Mouse (Mus musculus): Measurements from ENCODE around the gene Il9. TPM values are rescaled to one million over a fixed set of nuclear protein-coding genes. Genes with fewer than 3 reads are reported as not detected.

Gene Il9
- polyA plus RNA-seq, 1 experiment from 2014 or later = not detected

DNA sequence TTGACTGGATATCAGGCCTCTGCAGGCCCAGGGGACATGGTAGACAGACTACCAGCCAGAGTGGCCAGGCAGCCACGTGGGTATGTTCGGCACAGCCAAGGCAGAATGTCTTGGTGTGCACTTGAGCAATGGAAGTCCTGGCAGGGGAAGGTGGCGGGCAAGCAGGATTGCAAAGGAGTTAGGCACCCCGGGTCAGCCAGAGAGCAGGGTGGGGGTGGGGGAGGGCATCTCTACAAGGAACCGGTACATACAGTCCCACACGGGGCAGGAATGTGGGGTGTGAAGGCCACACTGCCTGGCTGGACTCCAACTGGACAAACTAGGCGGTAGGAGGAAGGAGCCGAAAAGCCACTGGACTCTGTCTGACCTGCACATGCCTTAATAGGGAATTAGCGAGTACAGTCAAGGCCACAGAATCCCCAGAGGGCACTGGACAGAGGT lies 47.7 kb downstream of the Il9 start:
- no peak for ATAC-seq (replicated peaks; ENCODE audit: insufficient number of reproducible peaks, low FRiP score, low TSS enrichment, low read depth)
- H3K4me2 ChIP-seq (ENCODE audit: low read depth, low read length) = no peak overlapping the region
- peaks cover 28% of the 10 kb centered on the region for H3K27me3 ChIP-seq (ENCODE audit: control insufficient read depth, insufficient read depth, low read length)
- no peaks in the 10 kb centered on the region for H3K36me3 ChIP-seq (replicated peaks; ENCODE audit: control insufficient read depth, insufficient read depth, low read depth, low read length)
- peaks cover 6% of the 10 kb centered on the region for H3K4me1 ChIP-seq (ENCODE audit: control insufficient read depth, insufficient read depth, low read length)
- H3K4me3 ChIP-seq (ENCODE audit: low read depth, low read length) = no peak overlapping the region
- no peaks in the 10 kb centered on the region for H3K9me3 ChIP-seq (replicated peaks; ENCODE audit: control insufficient read depth, low read length)
- 72% methylated on average over 9 of the region's 9 CpGs for WGBS
- DNase-seq (ENCODE audit: low spot score) = no peak
- H3K27ac ChIP-seq (replicated peaks; ENCODE audit: low read depth, low read length) = no peak overlapping the region
- H3K9ac ChIP-seq (replicated peaks; ENCODE audit: low read length) = no peak overlapping the region

DNA sequence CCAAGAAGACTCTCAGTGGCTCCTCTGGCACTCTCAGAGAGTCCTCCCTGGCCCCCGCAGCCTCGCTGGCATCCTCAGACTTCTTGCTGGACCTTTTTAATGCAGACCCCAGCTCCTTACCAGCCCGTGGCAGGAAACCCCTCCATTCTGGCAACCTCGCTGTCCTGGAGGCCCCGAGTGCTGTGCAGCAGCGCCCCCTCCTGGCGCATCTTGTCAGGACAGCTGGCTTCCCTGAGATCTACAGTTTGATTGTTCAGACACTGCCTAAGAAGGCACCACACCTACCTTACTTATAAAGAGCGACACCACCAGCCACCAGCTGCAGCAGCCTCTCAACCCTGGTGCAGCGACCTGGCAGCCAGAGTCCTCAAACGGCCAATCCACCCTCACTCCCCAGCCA lies 48.6 kb downstream of the Il9 start:
- Histone ChIP-seq H3K9me3 (replicated peaks; ENCODE audit: control insufficient read depth, low read length) (no peaks in the 10 kb centered on the region), H3K9ac (replicated peaks; ENCODE audit: low read length) (no peak overlapping the region), H3K4me2 (ENCODE audit: low read depth, low read length) (no peak overlapping the region), H3K27ac (replicated peaks; ENCODE audit: low read depth, low read length) (no peak overlapping the region), H3K4me3 (ENCODE audit: low read depth, low read length) (no peak overlapping the region), H3K27me3 (ENCODE audit: control insufficient read depth, insufficient read depth, low read length) (peaks cover 19% of the 10 kb centered on the region), H3K4me1 (ENCODE audit: control insufficient read depth, insufficient read depth, low read length) (peaks cover 2% of the 10 kb centered on the region), H3K36me3 (replicated peaks; ENCODE audit: control insufficient read depth, insufficient read depth, low read depth, low read length) (no peaks in the 10 kb centered on the region)
- peak; percentile 87 for DNase-seq (ENCODE audit: low spot score)
- ATAC-seq (replicated peaks; ENCODE audit: insufficient number of reproducible peaks, low FRiP score, low TSS enrichment, low read depth) = no peak
- 15% methylated on average over 10 of the region's 10 CpGs for WGBS

DNA sequence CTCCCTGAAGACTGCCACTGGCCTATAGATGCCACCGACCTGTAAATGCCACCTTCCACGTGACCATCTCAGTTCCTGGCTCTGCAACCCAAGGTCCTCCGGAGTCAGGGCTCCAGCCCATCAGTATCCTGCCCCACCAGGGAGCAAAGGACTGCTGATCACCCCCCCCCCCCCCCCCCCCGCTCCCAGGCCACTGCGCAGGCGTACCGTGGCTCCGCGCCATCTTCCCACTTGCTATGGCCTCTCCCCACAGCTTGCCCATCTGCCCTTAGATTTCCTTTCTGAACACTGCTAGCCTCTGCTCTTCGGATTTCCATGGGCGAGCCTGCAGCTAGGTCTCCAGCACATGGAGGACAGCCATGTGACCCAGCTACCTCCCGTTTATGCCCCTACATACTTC lies 49.5 kb downstream of the Il9 start:
- WGBS = 76% methylated on average over 6 of the region's 12 CpGs

More for the DNA sequence above, 49.5 kb downstream of the Il9 start:
- ATAC-seq (replicated peaks; ENCODE audit: insufficient number of reproducible peaks, low FRiP score, low TSS enrichment, low read depth) = no peak
- H3K36me3 ChIP-seq (replicated peaks; ENCODE audit: control insufficient read depth, insufficient read depth, low read depth, low read length) = no peaks in the 10 kb centered on the region
- peaks cover 11% of the 10 kb centered on the region for H3K27me3 ChIP-seq (ENCODE audit: control insufficient read depth, insufficient read depth, low read length)
- DNase-seq (ENCODE audit: low spot score) = no peak
- H3K27ac ChIP-seq (replicated peaks; ENCODE audit: low read depth, low read length) = no peak overlapping the region
- no peaks in the 10 kb centered on the region for H3K9me3 ChIP-seq (replicated peaks; ENCODE audit: control insufficient read depth, low read length)
- no peak overlapping the region for H3K9ac ChIP-seq (replicated peaks; ENCODE audit: low read length)
- no peak overlapping the region for H3K4me2 ChIP-seq (ENCODE audit: low read depth, low read length)
- H3K4me3 ChIP-seq (ENCODE audit: low read depth, low read length) = no peak overlapping the region
- H3K4me1 ChIP-seq (ENCODE audit: control insufficient read depth, insufficient read depth, low read length) = no peaks in the 10 kb centered on the region

Other genes with a start within 250 kb of the Il9 start
- 8.6 and 10.5 TPM in 2 replicates for gene Neurog1, start 230.1 kb downstream of the Il9 start, polyA plus RNA-seq (2014; fragmentation: Nextera tagmentation; extraction: Ambion mirVana)
- 104 and 108 TPM in 2 replicates for gene Cxcl14, start 185.7 kb downstream of the Il9 start, polyA plus RNA-seq (2014; fragmentation: Nextera tagmentation; extraction: Ambion mirVana)
- not detected in 2 replicates for gene Gm3045, start 55.7 kb downstream of the Il9 start, polyA plus RNA-seq (2014; fragmentation: Nextera tagmentation; extraction: Ambion mirVana)
- 0.08 TPM in 1 of 2 replicates, not detected in the other for gene Slc25a48, start 43.9 kb downstream of the Il9 start, polyA plus RNA-seq (2014; fragmentation: Nextera tagmentation; extraction: Ambion mirVana)
- 2.8 and 3.7 TPM in 2 replicates for gene Fbxl21, start 40.2 kb upstream of the Il9 start, polyA plus RNA-seq (2014; fragmentation: Nextera tagmentation; extraction: Ambion mirVana)
- not detected in 2 replicates for gene Lect2, start 66.3 kb upstream of the Il9 start, polyA plus RNA-seq (2014; fragmentation: Nextera tagmentation; extraction: Ambion mirVana)
- gene Tgfbi, start 127.3 kb upstream of the Il9 start, polyA plus RNA-seq (2014; fragmentation: Nextera tagmentation; extraction: Ambion mirVana) = 85.8 and 93.6 TPM in 2 replicates
- 54.4 and 57.4 TPM in 2 replicates for gene Smad5, start 220.8 kb upstream of the Il9 start, polyA plus RNA-seq (2014; fragmentation: Nextera tagmentation; extraction: Ambion mirVana)